Mouse (Mus musculus) hindbrain, embryonic 16.5 days (tissue): ENCODE results near the gene Lars2. TPM values are rescaled to one million over a fixed set of nuclear protein-coding genes. Genes with fewer than 3 reads are reported as not detected.

Source experiments
- ATAC-seq: fragments of 200-750 bp; cut with Nextera tagmentation; 2 replicates; pipeline ENCODE4 v1.8.0; 2017; ENCODE audit warnings: moderate TSS enrichment, moderate library complexity
- H3K27ac ChIP-seq: fragments of 300-500 bp; sonication (generic); 2 replicates; pipeline ENCODE4 v1.5.1; 2014; ENCODE audit warnings: low read depth, mild to moderate bottlenecking, control low read depth, low read length, moderate library complexity
- H3K27me3 ChIP-seq: fragments of 300-500 bp; sonication (generic); replicated peaks from 2 replicates; pipeline ENCODE4 v1.6.1; 2014; ENCODE audit warnings: low read length; ENCODE audit not compliant: control insufficient read depth, insufficient read depth
- H3K36me3 ChIP-seq: fragments of 300-500 bp; sonication (generic); 2 replicates; pipeline ENCODE4 v1.6.1; 2014; ENCODE audit warnings: mild to moderate bottlenecking, low read length, moderate library complexity, mixed read lengths; ENCODE audit not compliant: control insufficient read depth, insufficient read depth
- H3K4me1 ChIP-seq: fragments of 300-500 bp; sonication (generic); 2 replicates; pipeline ENCODE4 v1.6.1; 2014; ENCODE audit warnings: low read depth, low read length; ENCODE audit not compliant: control insufficient read depth, insufficient read depth
- H3K4me2 ChIP-seq: fragments of 300-500 bp; sonication (generic); 2 replicates; pipeline ENCODE4 v1.6.1; 2014; ENCODE audit warnings: mild to moderate bottlenecking, low read length, control low read depth, moderate library complexity
- H3K4me3 ChIP-seq: fragments of 300-500 bp; sonication (generic); 2 replicates; pipeline ENCODE4 v1.5.1; 2014; ENCODE audit warnings: mild to moderate bottlenecking, low read length, control low read depth, moderate library complexity
- H3K9ac ChIP-seq: fragments of 300-500 bp; sonication (generic); 2 replicates; pipeline ENCODE4 v1.6.1; 2014; ENCODE audit warnings: low read depth, mild to moderate bottlenecking, control low read depth, low read length, moderate library complexity
- H3K9me3 ChIP-seq: fragments of 300-500 bp; sonication (generic); 2 replicates; pipeline ENCODE4 v1.6.1; 2014; ENCODE audit warnings: mild to moderate bottlenecking, low read length, moderate library complexity; ENCODE audit not compliant: control insufficient read depth
- WGBS: fragments of 180-500 bp; shearing (Covaris S2); extraction: QIAGEN DNeasy Blood & Tissue Kit; methylation state at CpG from one replicate; pipeline ENCODE4 v1.1.7; 2014; 5-methylcytosine and 5-hydroxymethylcytosine counted together
- polyA plus RNA-seq: library from polyadenylated mRNA; unstranded; fragments of >200 nt; fragmentation: Nextera tagmentation; extraction: Ambion mirVana; gene quantifications from 2 replicates; pipeline ENCODE4 v1.2.1, GENCODE M21; 2015

The Lars2 gene
- polyA plus RNA-seq, 1 experiment from 2014 or later = 610 TPM

DNA sequence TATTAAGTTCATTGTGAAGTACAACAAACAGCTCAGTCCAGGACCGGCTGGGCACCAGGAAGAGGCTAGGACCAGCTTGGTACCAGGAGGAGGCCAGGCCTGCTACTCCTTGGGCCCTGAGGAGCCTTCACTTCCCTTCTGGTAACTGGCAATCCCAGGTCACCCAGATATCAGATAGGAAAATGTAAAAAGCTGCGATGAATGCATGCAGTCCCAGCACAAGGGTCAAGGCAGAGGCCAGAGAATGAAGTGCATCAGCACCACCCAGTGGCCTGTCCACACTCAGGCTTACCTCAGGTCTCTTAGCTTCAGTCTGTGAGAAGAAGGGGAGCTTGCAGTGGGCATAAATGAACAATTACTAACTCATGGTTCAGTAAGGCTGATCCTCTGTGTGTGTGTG, 90.9 kb downstream of the Lars2 start:
- WGBS = 54% methylated on average over 2 of the region's 2 CpGs
- no peaks in the 10 kb centered on the region for H3K27me3 ChIP-seq
- no peak overlapping the region for H3K4me2 ChIP-seq
- peaks cover 3% of the 10 kb centered on the region; the same call in 1 of the 2 replicates for H3K36me3 ChIP-seq
- H3K4me3 ChIP-seq = no peak overlapping the region
- no peaks in the 10 kb centered on the region for H3K4me1 ChIP-seq
- no peaks in the 10 kb centered on the region for H3K9me3 ChIP-seq
- peak overlapping the region; percentile 21; the same call in 1 of the 2 replicates for H3K27ac ChIP-seq
- H3K9ac ChIP-seq = no peak overlapping the region
- no peak for ATAC-seq

DNA sequence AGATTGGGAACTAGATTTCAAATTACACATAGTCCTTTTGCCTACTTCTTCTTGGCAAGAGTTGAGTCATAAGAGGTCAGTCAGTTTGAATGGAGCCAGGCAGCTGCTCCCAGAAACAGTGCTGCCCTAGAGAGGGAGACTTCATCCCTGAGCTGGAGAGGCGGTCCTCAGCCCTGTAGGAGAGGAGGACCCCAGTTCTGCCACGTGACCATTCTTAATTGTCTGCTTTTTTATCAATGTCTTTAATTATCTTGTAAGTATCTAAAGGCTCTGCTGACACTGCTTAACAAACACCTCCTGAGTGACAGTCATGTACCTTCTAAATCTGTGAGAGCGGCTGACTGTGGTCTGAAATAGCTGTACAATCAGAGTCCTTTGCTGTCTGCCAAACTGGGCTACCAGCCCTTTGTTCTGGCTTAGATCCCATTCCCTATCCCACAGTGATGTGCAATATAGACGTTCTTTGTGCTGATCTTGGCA, 100.5 kb downstream of the Lars2 start:
- Histone ChIP-seq H3K4me3 (no peak overlapping the region), H3K27ac (no peak overlapping the region), H3K9me3 (no peaks in the 10 kb centered on the region), H3K9ac (no peak overlapping the region), H3K27me3 (no peaks in the 10 kb centered on the region), H3K4me2 (no peak overlapping the region), H3K4me1 (no peaks in the 10 kb centered on the region), H3K36me3 (no peaks in the 10 kb centered on the region)
- 51% methylated on average over 4 of the region's 4 CpGs for WGBS
- ATAC-seq = peak; percentile 78

DNA sequence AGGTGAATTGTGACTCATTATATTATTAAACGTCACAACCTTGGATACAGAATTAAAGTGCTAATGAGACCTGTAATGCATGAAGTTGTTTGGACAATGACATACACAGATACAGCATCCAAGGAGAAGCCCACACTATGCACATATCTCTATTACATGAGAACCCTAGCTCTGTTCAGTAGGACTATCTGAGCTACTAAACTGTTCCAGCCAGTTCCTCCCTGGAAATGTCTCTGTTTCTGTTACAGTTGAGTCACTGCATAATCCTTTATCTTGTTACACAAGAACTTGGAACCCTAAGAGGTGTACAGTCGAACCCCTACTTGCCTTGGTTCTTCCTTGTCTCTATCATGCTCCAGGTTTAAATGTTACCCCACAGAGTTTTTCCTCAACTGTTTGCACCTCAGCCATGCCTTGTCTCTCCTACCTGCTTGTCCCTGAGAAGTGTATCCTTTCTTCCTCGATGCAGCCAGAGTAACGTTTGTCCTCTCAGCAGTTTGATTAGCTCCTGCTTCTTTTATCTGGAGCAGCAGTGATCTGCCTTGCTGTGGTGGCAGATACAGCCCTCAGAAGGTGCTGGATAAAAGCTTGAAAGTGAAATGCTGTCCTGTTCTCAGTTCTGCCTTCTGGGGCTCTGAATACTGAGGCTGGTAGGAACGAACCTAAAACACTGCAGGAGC, 101.8 kb downstream of the Lars2 start:
- Histone ChIP-seq H3K9ac (no peak overlapping the region), H3K36me3 (no peaks in the 10 kb centered on the region), H3K9me3 (no peaks in the 10 kb centered on the region), H3K4me2 (no peak overlapping the region), H3K4me1 (no peaks in the 10 kb centered on the region), H3K27ac (no peak overlapping the region), H3K27me3 (no peaks in the 10 kb centered on the region), H3K4me3 (no peak overlapping the region)
- 79% methylated on average over 5 of the region's 5 CpGs for WGBS
- ATAC-seq = no peak

DNA sequence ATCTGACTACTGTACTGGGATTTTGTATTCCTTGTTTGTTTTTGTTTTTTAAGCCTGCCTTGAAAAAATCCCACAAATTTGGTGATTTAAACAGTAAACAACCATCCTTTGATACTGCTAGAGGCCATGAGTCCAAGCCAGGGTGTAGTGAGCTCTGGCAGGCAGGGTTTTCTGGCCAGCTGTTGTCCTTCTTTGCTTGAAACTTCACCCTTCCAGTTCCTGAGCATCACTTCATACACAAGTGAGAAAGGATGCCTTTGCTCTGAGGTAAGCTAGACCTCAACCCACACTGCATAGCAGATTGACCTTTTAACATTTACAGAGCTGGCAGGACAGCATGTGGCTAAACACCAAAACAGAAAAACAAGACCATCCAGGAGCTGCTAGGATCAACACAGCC, 102.4 kb downstream of the Lars2 start:
- no peak overlapping the region for H3K9ac ChIP-seq
- H3K36me3 ChIP-seq = no peaks in the 10 kb centered on the region
- no peaks in the 10 kb centered on the region for H3K4me1 ChIP-seq
- H3K4me2 ChIP-seq = no peak overlapping the region
- H3K4me3 ChIP-seq = no peak overlapping the region
- no peak overlapping the region for H3K27ac ChIP-seq
- no peaks in the 10 kb centered on the region for H3K27me3 ChIP-seq
- no peaks in the 10 kb centered on the region for H3K9me3 ChIP-seq
- ATAC-seq = no peak

DNA sequence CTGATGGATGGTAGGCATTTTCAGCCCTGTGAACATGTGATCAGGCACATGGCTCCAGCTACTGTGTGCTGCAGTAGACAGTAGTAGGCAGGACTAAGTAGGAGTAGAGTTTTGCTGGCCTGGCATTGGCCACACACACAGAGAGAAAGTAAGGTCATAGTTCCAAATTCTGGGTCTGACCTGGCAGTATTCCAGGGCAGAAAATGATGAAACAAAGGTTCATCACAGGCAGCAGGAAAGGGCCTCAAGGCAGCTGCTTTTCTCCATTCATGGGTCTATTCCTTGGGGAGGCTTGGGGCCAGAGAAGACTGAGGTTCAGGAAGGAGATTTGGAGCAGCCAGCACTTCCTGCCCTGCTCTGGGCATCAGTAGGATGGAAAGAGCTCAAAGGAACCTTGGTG, 106.7 kb downstream of the Lars2 start:
- Histone ChIP-seq H3K4me2 (no peak overlapping the region), H3K27me3 (no peaks in the 10 kb centered on the region), H3K27ac (no peak overlapping the region), H3K4me1 (no peaks in the 10 kb centered on the region), H3K9me3 (no peaks in the 10 kb centered on the region), H3K36me3 (no peaks in the 10 kb centered on the region), H3K9ac (no peak overlapping the region), H3K4me3 (no peak overlapping the region)
- no peak for ATAC-seq

DNA sequence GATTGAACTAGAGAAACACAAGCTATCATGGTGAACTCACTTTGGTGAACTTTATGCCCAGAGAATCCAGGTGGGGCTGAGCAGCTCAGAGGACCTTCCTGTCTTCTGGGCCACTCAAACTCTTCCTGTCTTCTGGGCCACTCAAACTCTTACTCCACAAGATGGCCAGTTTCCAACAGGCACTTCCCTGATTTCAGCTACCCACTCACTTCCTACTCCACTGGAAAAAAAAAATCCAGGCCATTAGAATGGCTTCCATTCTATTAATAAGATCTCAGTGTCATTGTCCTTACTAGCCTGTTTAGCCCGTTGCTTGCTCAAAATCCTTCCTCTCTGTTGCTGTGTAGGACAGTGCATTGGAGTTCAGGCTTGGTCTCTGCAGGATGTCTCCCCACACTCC, 108.8 kb downstream of the Lars2 start:
- H3K9me3 ChIP-seq = no peaks in the 10 kb centered on the region
- no peak overlapping the region for H3K27ac ChIP-seq
- no peak overlapping the region for H3K9ac ChIP-seq
- H3K4me2 ChIP-seq = no peak overlapping the region
- WGBS = 91% methylated on average over 1 of the region's 1 CpGs
- ATAC-seq = no peak
- no peaks in the 10 kb centered on the region for H3K36me3 ChIP-seq
- peaks cover 4% of the 10 kb centered on the region; the same call in 1 of the 2 replicates for H3K4me1 ChIP-seq
- H3K4me3 ChIP-seq = no peak overlapping the region
- H3K27me3 ChIP-seq = no peaks in the 10 kb centered on the region

DNA sequence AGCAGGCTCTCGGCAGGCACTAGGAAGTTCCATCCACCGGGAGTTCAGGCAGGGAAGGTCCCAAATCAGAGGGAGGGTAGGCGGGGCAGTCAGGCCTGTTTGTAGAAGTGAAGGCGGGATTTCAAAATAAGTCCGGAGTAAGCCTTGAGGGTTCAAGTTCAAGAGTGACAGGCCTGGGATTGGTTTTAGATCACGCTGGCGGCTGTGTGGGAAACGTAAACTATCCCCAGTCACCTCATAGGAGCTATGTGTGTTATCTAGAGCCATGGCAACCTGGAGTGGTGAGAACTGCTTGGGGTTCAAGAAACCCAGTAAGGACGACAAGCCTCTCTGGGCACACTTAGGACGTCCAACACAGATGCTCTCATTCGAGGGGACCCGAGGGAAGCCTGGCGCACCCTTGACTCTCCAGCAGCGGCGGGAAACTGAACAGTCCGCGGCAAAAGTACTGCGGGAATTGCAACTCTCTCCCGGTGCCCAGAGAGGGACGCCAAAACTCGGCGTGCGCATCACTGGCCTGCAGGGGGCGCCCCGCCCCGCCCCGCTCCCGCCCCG, 111.4 kb downstream of the Lars2 start:
- H3K9me3 ChIP-seq = no peaks in the 10 kb centered on the region
- peak overlapping the region; percentile 58 for H3K9ac ChIP-seq
- peak overlapping the region; percentile 57 for H3K4me2 ChIP-seq
- no peaks in the 10 kb centered on the region for H3K36me3 ChIP-seq
- under 1% methylated on average over 19 of the region's 29 CpGs for WGBS
- H3K27ac ChIP-seq = 0 out of 2 replicates have a peak overlapping the region, but pooled peaks have one; percentile 17
- ATAC-seq = peak; percentile 79
- H3K4me3 ChIP-seq = peak overlapping the region; percentile 50
- no peaks in the 10 kb centered on the region for H3K27me3 ChIP-seq
- H3K4me1 ChIP-seq = peaks cover 6% of the 10 kb centered on the region; the same call in 1 of the 2 replicates

DNA sequence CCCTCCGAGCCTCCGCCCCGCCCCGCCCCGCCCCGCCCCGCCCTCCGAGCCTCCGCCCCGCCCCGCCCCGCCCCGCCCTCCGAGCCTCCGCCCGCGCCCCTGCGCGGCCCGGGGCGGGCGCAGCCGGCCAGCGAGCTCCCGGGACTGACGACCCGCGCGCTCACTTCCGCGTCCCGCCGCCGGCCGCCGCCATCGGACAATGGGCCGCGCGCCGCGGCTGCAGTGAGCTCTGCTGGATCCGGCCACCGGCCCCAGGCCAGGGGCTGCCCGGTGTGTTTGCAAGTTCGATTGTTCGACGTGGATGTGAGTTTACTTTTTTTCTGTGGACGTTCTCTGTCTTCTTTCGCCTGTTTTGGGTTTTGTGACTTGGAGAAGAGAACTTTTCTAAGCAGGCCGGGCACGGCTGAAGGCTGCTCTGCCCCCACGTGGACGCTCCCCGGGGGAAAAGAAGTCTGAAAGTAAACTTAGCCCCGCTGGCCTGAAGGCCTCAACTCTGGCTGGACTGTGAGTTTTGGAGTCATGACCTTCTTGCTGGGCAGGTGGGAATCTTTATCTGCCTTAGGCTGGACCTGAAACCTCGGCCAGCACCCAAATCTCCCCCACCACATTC, 112.0 kb downstream of the Lars2 start, which contains the start of gene Limd1:
Limd1 (plus strand) TSS at position 121 of the 610 bp plus-strand sequence.
- Histone ChIP-seq H3K4me1 (peaks cover 6% of the 10 kb centered on the region; the same call in 1 of the 2 replicates), H3K9ac (peak within 1 kb of the TSS; percentile 58), H3K27me3 (no peaks in the 10 kb centered on the region), H3K27ac (peak within 1 kb of the TSS; percentile 17; the same call in 1 of the 2 replicates), H3K4me3 (peak within 1 kb of the TSS; percentile 50), H3K9me3 (no peaks in the 10 kb centered on the region), H3K36me3 (no peaks in the 10 kb centered on the region), H3K4me2 (peak within 1 kb of the TSS; percentile 57)
- under 1% methylated on average over 31 of the region's 57 CpGs for WGBS
- ATAC-seq = peak; percentile 77

DNA sequence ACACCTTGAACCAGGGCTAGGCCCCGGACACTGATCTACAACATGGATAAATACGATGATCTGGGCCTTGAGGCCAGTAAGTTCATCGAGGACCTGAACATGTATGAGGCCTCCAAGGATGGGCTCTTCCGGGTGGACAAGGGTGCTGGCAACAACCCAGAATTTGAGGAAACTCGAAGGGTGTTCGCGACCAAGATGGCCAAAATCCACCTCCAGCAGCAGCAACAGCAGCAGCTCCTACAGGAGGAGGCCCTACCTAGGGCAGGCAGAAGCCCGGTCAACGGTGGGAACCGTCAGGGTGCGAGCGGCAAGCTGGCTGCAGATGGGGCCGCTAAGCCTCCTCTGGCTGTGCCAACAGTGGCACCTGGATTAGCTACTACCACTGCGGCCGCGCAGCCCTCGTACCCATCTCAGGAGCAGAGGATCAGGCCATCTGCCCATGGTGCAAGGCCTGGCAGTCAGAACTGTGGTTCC, 112.5 kb downstream of the Lars2 start:
- Histone ChIP-seq H3K4me1 (peaks cover 6% of the 10 kb centered on the region; the same call in 1 of the 2 replicates), H3K27ac (no peak overlapping the region; the same call in 1 of the 2 replicates), H3K9ac (peak overlapping the region; percentile 58), H3K4me2 (peak overlapping the region; percentile 57), H3K9me3 (no peaks in the 10 kb centered on the region), H3K4me3 (peak overlapping the region; percentile 50), H3K36me3 (no peaks in the 10 kb centered on the region), H3K27me3 (no peaks in the 10 kb centered on the region)
- 23% methylated on average over 17 of the region's 17 CpGs for WGBS
- peak; percentile 29 for ATAC-seq
